9 mouse cellular contexts compared by ENCODE assay signal in genomic region chr2:29747188-29747782, GRCm38 (mm10). TPM values are rescaled to one million over a fixed set of nuclear protein-coding genes. Genes with fewer than 3 reads are reported as not detected.
DNase-seq lines count a peak whose midpoint lies in the region; ATAC-seq and TF ChIP-seq lines count a peak whose summit lies in the region.
"Had no signal": no experiment of that assay in that cellular context is flagged by ENCODE, and none has a peak within 500 bp of the region (broad histone marks: within the 10 kb centered on the region; RNA-seq: fewer than 3 reads in every experiment).

No protein-coding gene starts in this region.

- H3K36me3 ChIP-seq in embryonic facial prominence, embryonic 15.5 days: no peaks in the 10 kb centered on the region
- H3K36me3 ChIP-seq in hindbrain, embryonic 14.5 days (replicated peaks; ENCODE audit: control insufficient read depth, insufficient read depth): no peaks in the 10 kb centered on the region
- no peaks in the 10 kb centered on the region for H3K36me3 ChIP-seq in midbrain, postnatal 0 days (ENCODE audit: insufficient read depth, low read length)

- H3K27me3 ChIP-seq in embryonic facial prominence, embryonic 15.5 days: peaks cover 63% of the 10 kb centered on the region
- H3K27me3 ChIP-seq in hindbrain, embryonic 14.5 days (ENCODE audit: control insufficient read depth, insufficient read depth, low read length): peaks cover 45% of the 10 kb centered on the region
- peaks cover 12% of the 10 kb centered on the region for H3K27me3 ChIP-seq in midbrain, postnatal 0 days (ENCODE audit: insufficient read depth, low read length)

- no peak for DNase-seq in layer of hippocampus, adult 2 months (ENCODE audit: low spot score in 2 of 2)
- DNase-seq in layer of hippocampus, postnatal 36 days: no peak
- DNase-seq in hindbrain, embryonic 14.5 days (ENCODE audit: low spot score): no peak
- DNase-seq in midbrain, postnatal 0 days (ENCODE audit: low spot score): no peak
- DNase-seq in layer of hippocampus, adult 9-10 months (ENCODE audit: low spot score): no peak
- DNase-seq in layer of hippocampus, postnatal 10 days (ENCODE audit: low spot score in 2 of 2): no peak

- ATAC-seq in embryonic facial prominence, embryonic 15.5 days (ENCODE audit: insufficient number of reproducible peaks, low FRiP score, low TSS enrichment, low read depth): no peak
- ATAC-seq in hindbrain, embryonic 14.5 days (ENCODE audit: low FRiP score): no peak
- ATAC-seq in midbrain, postnatal 0 days (ENCODE audit: low FRiP score): no peak

- peak overlapping the region; percentile 46 for H3K4me3 ChIP-seq in layer of hippocampus, adult 2 months
- peak overlapping the region; percentile 33 for H3K4me3 ChIP-seq in embryonic facial prominence, embryonic 15.5 days (replicated peaks)
- peak overlapping the region; percentile 35 for H3K4me3 ChIP-seq in hindbrain, embryonic 14.5 days (replicated peaks; ENCODE audit: low read length)
- H3K4me3 ChIP-seq in midbrain, postnatal 0 days (ENCODE audit: low read depth, low read length): peak overlapping the region; percentile 41

- no peaks in the 10 kb centered on the region for H3K9me3 ChIP-seq in embryonic facial prominence, embryonic 15.5 days (replicated peaks)
- no peaks in the 10 kb centered on the region for H3K9me3 ChIP-seq in hindbrain, embryonic 14.5 days (ENCODE audit: control insufficient read depth, low read length)
- no peaks in the 10 kb centered on the region for H3K9me3 ChIP-seq in midbrain, postnatal 0 days (ENCODE audit: low read length)

- no peak overlapping the region for H3K9ac ChIP-seq in embryonic facial prominence, embryonic 15.5 days
- peak overlapping the region; percentile 58 for H3K9ac ChIP-seq in hindbrain, embryonic 14.5 days
- H3K9ac ChIP-seq in midbrain, postnatal 0 days (replicated peaks; ENCODE audit: low read length, poor library complexity, severe bottlenecking): peak overlapping the region; percentile 63

- H3K4me1 ChIP-seq in embryonic facial prominence, embryonic 15.5 days: peaks cover 17% of the 10 kb centered on the region
- no peaks in the 10 kb centered on the region for H3K4me1 ChIP-seq in hindbrain, embryonic 14.5 days (replicated peaks; ENCODE audit: control insufficient read depth, insufficient read depth, low read length)
- no peaks in the 10 kb centered on the region for H3K4me1 ChIP-seq in midbrain, postnatal 0 days (ENCODE audit: insufficient read depth, low read length)

- peak overlapping the region; percentile 29 for H3K27ac ChIP-seq in layer of hippocampus, adult 2 months
- H3K27ac ChIP-seq in embryonic facial prominence, embryonic 15.5 days (replicated peaks): no peak overlapping the region
- no peak overlapping the region for H3K27ac ChIP-seq in hindbrain, embryonic 14.5 days
- H3K27ac ChIP-seq in midbrain, postnatal 0 days (ENCODE audit: low read depth, low read length): no peak overlapping the region

- WGBS in embryonic facial prominence, embryonic 15.5 days: 3% methylated on average over 50 of the region's 50 CpGs
- WGBS in hindbrain, embryonic 14.5 days: 5% methylated on average over 50 of the region's 50 CpGs
- WGBS in midbrain, postnatal 0 days: 3% methylated on average over 50 of the region's 50 CpGs

- H3K4me2 ChIP-seq in embryonic facial prominence, embryonic 15.5 days (replicated peaks): peak overlapping the region; percentile 64
- peak overlapping the region; percentile 79 for H3K4me2 ChIP-seq in hindbrain, embryonic 14.5 days (replicated peaks)
- H3K4me2 ChIP-seq in midbrain, postnatal 0 days (ENCODE audit: low read depth, low read length, poor library complexity, severe bottlenecking): peak overlapping the region; percentile 75

- no peak for TF ChIP-seq CTCF in layer of hippocampus, adult 2 months (conservative IDR thresholded peaks at IDR 0.05)
- 0 out of 2 replicates have a peak, but pooled peaks have one; percentile 18 for TF ChIP-seq CTCF in midbrain, postnatal 0 days (IDR thresholded peaks at IDR 0.05)

RNA-seq across cellular contexts. Expression of gene Gm13420, which starts 4.2 kb away (rescaled TPM):
- total RNA-seq in layer of hippocampus, adult 2 months (2021): under 1 TPM; 0.79 to 0.98 TPM
- under 1 TPM; 0.58 to 0.75 TPM for total RNA-seq in layer of hippocampus, postnatal 36 days (2021)
- polyA plus RNA-seq in embryonic facial prominence, embryonic 15.5 days (2015; fragmentation: Nextera tagmentation; extraction: Ambion mirVana): not detected in 2 replicates
- polyA plus RNA-seq in hindbrain, embryonic 14.5 days (2014; fragmentation: Nextera tagmentation; extraction: Ambion mirVana): 0.20 and 0.36 TPM in 2 replicates
- 0.60 and 1.7 TPM in 2 replicates for total RNA-seq in midbrain, postnatal 0 days (2014; rRNA removed)
- polyA plus RNA-seq in midbrain, postnatal 0 days (2015; fragmentation: Nextera tagmentation; extraction: Ambion mirVana): 0.21 and 0.65 TPM in 2 replicates
- 1 to 10 TPM; 1.4 to 2.2 TPM for total RNA-seq in layer of hippocampus, postnatal 10 days (2021)
- total RNA-seq: hematopoietic stem cell, adult 5-6 weeks had no signal

RNA-seq across cellular contexts. Expression of gene Gm13547, which starts 11.8 kb away (rescaled TPM):
- total RNA-seq in layer of hippocampus, adult 2 months (2021): not detected
- total RNA-seq in layer of hippocampus, postnatal 36 days (2021): not detected
- not detected in 2 replicates for polyA plus RNA-seq in embryonic facial prominence, embryonic 15.5 days (2015; fragmentation: Nextera tagmentation; extraction: Ambion mirVana)
- not detected in 2 replicates for polyA plus RNA-seq in hindbrain, embryonic 14.5 days (2014; fragmentation: Nextera tagmentation; extraction: Ambion mirVana)
- not detected in 2 replicates for total RNA-seq in midbrain, postnatal 0 days (2014; rRNA removed)
- not detected in 2 replicates for polyA plus RNA-seq in midbrain, postnatal 0 days (2015; fragmentation: Nextera tagmentation; extraction: Ambion mirVana)
- not detected for total RNA-seq in layer of hippocampus, postnatal 10 days (2021)
- total RNA-seq: hematopoietic stem cell, adult 5-6 weeks had no signal
- polyA plus RNA-seq: small intestine, adult 2 months had no signal

RNA-seq across cellular contexts. Expression of gene Coq4, which starts 40.0 kb away (rescaled TPM):
- total RNA-seq in layer of hippocampus, adult 2 months (2021): 10 to 100 TPM; 25.8 to 26.5 TPM
- 10 to 100 TPM; 23.3 to 28.9 TPM for total RNA-seq in layer of hippocampus, postnatal 36 days (2021)
- 28.7 and 37.0 TPM in 2 replicates for polyA plus RNA-seq in embryonic facial prominence, embryonic 15.5 days (2015; fragmentation: Nextera tagmentation; extraction: Ambion mirVana)
- 35.1 and 35.3 TPM in 2 replicates for polyA plus RNA-seq in hindbrain, embryonic 14.5 days (2014; fragmentation: Nextera tagmentation; extraction: Ambion mirVana)
- total RNA-seq in midbrain, postnatal 0 days (2014; rRNA removed): 37.4 and 44.8 TPM in 2 replicates
- 32.1 and 37.5 TPM in 2 replicates for polyA plus RNA-seq in midbrain, postnatal 0 days (2015; fragmentation: Nextera tagmentation; extraction: Ambion mirVana)
- 10 to 100 TPM; 32.4 to 35.9 TPM for total RNA-seq in layer of hippocampus, postnatal 10 days (2021)

RNA-seq across cellular contexts. Expression of gene Trub2, which starts 41.0 kb away (rescaled TPM):
- total RNA-seq in layer of hippocampus, adult 2 months (2021): 10 to 100 TPM; 47.7 to 48.6 TPM
- 10 to 100 TPM; 39.9 to 46.6 TPM for total RNA-seq in layer of hippocampus, postnatal 36 days (2021)
- 35.1 and 38.8 TPM in 2 replicates for polyA plus RNA-seq in embryonic facial prominence, embryonic 15.5 days (2015; fragmentation: Nextera tagmentation; extraction: Ambion mirVana)
- 23.9 and 26.3 TPM in 2 replicates for polyA plus RNA-seq in hindbrain, embryonic 14.5 days (2014; fragmentation: Nextera tagmentation; extraction: Ambion mirVana)
- total RNA-seq in midbrain, postnatal 0 days (2014; rRNA removed): 36.7 and 50.7 TPM in 2 replicates
- 25.7 and 32.0 TPM in 2 replicates for polyA plus RNA-seq in midbrain, postnatal 0 days (2015; fragmentation: Nextera tagmentation; extraction: Ambion mirVana)
- total RNA-seq in layer of hippocampus, postnatal 10 days (2021): 10 to 100 TPM; 47.7 to 59.7 TPM

RNA-seq across cellular contexts. Expression of gene Slc27a4, which starts 55.1 kb away (rescaled TPM):
- 10 to 100 TPM; 65.4 to 67.3 TPM for total RNA-seq in layer of hippocampus, adult 2 months (2021)
- total RNA-seq in layer of hippocampus, postnatal 36 days (2021): 10 to 100 TPM; 69.6 to 70.5 TPM
- polyA plus RNA-seq in embryonic facial prominence, embryonic 15.5 days (2015; fragmentation: Nextera tagmentation; extraction: Ambion mirVana): 20.2 and 20.7 TPM in 2 replicates
- polyA plus RNA-seq in hindbrain, embryonic 14.5 days (2014; fragmentation: Nextera tagmentation; extraction: Ambion mirVana): 40.1 and 43.7 TPM in 2 replicates
- total RNA-seq in midbrain, postnatal 0 days (2014; rRNA removed): 111 and 128 TPM in 2 replicates
- 48.5 and 50.2 TPM in 2 replicates for polyA plus RNA-seq in midbrain, postnatal 0 days (2015; fragmentation: Nextera tagmentation; extraction: Ambion mirVana)
- total RNA-seq in layer of hippocampus, postnatal 10 days (2021): 10 to 100 TPM; 88.9 to 94.0 TPM
